Mouse (Mus musculus): ENCODE measurements around the gene Ccs.
"Not testable (repeated sequence)": the region's sequence is repeated elsewhere in the genome, so short reads cannot be mapped to it uniquely, and the experiment has no call there.

Ccs gene

DNA sequence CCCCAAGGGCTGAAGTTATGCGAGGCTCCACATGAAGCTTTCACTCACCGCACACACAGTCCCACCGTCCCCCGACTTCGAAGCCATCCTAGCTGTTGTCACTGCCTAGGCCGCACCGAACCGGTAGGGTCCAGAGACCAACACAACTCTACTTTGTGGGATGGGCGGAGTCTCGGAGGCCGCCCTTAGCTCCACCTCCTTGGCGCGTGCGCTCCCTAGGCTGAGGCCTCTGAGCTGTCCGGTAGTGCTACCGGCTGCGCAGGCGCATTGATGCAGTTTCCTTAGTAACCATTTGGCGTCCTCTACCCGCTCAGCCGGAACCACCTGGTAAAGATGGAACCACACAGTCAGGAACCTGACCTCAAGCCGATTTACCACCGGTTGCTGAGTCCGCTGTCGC, at the start of gene Ccs, which contains the start of gene Ccdc87:
Ccs (minus strand) TSS at position 184 of the 400 bp plus-strand sequence.
Ccdc87 (plus strand) TSS at position 218 of the 400 bp plus-strand sequence.
- in situ Hi-C loops (cut with MboI, MseI): loop anchor here (10.0 kb wide), 1 partner anchor 194 kb away; no protein-coding TSS in a partner anchor

DNA sequence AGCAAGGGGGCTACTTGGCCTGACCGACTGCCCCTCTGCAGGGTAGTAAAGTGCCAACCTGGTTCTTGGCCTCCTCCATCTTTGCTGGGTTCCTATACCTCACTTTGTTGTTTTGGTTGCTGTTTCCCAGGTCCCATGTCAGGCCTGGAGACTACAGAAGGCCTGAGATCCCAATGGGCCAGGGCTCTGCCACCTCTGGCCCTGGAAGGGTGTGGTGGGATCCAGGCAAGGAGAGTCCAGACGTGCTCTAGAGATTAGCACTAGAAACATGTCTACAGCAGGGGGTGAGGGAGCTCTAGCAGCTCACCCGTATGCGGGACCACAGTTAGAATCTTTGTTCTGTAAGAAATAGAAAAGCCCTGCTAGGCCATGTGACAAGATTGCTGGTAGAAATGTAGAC, 44.8 kb upstream of the Ccs start:
- in situ Hi-C loops (cut with MboI, MseI): no loop called here

DNA sequence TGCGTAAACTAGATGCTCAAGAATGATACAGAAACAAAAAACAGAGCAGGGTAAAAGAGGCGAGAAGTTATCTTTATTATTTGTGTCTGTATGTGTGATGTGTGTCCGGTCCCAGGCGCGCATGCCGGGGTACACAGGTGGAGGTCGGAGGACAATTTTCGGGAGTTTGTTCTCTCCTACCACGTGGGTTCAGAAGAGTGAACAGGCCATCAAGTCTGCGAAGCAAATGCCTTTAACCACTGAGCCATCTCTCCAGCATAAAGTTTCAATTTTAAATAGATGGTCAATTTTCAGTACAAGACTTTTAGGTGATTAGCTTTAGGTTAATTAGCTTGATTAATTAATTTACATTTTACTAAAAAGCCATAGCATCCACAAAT, 40.2 kb upstream of the Ccs start:
- in situ Hi-C loops (cut with MboI, MseI): no loop called here

DNA sequence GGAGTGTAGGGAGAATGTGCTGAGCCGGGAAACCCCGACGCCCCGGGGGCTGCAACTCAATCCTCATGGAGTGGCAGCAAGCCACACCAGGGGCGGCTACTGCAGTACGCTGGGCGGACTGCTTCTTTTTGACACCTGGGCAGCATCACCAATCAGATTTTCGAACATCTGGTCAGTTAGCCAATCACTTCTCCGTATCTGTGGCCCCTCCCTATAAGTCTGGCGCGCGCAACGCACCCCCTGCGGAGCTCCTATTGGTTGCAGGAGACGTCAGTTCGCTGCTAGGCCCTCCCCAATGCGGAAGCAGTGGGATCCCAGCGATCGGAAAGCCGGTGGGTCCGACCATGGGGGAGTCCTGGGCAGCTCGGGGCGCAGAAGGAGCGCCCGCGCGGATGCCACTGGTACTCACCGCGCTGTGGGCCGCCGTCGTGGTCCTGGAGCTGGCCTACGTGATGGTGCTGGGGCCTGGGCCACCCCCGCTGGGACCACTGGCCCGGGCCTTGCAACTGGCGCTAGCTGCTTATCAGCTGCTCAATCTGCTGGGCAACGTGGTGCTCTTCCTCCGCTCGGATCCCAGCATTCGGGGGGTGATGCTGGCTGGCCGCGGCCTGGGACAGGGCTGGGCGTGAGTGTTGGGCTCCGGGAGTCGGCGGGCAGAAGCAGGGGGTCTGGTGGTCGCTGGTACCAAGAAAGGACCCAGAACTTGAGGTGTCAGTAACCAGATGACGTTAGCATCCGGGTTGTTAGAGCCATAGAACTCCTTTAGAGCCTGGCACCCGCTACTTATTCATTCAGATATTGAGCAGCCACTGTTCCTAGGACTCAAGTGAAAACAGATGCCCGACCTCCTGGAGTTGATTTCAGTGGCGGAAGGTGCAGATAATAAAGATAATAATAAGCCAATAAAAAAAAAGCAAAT, 39.5 kb upstream of the Ccs start, which contains the start of gene Zdhhc24:
Zdhhc24 (plus strand) TSS at position 264 of the 919 bp plus-strand sequence.
- in situ Hi-C loops (cut with MboI, MseI): no loop called here

DNA sequence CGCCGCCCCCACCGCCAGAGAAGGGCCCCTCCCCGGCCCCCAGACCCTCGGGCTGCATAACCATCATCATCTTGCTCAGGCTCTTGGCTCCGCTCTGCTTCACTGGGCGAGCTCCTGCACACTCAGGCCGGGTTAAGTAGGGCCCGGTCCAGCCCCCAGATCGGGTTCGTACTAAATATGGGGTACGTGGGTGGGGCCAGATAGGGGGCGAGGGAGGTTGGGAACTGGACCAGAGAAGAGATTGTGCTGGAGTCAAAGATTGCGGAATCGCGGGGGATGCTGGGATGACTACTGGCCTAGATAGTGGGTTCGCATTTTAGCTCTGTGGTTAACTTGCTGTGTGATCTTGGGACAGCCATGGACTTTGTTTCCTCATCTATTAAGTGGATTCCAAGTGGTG, 38.7 kb upstream of the Ccs start, which contains the start of gene Actn3:
Actn3 (minus strand) TSS at position 125 of the 400 bp plus-strand sequence.
- in situ Hi-C loops (cut with MboI, MseI): no loop called here

DNA sequence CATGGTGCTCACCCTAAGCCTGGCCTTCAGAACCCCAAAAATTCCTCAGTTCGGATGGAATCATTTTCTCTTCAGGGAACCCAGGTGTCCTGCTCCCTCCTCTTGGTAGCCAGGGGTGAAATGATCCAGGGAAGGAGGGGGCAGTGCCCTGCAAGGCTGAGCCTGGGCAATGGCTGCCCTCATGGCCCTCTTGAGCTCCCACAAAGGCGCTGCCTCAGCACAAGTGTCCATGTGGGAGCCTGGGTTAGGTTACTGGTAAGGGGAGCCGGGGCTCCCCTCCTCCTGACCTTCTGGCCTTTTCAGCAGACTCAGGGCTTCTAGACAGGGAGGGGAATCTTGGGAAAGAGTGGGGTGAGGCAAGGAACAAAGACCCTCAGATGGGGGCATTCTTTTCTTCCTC, 37.6 kb upstream of the Ccs start:
- in situ Hi-C loops (cut with MboI, MseI): no loop called here

DNA sequence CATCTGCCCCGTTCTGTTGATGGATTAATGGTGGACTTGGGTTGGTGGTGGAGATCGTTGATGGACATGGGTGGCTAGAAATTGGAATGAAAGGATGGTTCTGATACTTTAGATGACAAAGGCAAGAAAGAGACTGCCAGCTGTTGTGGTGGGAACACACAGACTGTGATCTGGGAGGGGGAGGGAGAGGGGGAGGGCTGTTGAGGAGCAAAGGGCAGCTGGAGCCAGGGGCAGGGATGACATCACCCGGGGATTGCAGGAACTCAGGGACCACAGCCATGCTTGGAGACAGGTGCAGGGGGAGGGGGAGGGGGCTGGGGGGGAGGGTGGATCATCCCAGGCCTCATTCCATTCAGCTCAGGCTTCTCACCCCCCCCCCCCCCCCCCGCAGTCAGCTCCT, 37.1 kb upstream of the Ccs start:
- in situ Hi-C loops (cut with MboI, MseI): no loop called here

DNA sequence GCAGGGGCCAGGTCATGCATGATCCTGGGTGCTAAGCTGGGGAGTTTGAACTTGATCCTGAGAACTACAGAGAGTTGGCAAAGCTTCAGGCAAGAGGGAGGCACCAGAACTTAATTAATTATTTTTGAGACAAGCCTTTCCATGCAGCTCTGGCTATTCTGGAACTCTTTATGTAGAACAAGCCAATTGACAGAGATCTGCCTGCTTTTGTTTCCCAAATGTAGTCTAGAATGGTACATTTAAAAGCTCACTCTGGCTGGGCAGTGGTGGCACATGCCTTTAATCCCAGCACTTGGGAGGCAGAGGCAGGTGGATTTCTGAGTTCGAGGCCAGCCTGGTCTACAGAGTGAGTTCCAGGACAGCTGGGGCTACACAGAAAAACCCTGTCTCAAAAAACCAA, 35.5 kb upstream of the Ccs start:
- in situ Hi-C loops (cut with MboI, MseI): not testable (repeated sequence)

DNA sequence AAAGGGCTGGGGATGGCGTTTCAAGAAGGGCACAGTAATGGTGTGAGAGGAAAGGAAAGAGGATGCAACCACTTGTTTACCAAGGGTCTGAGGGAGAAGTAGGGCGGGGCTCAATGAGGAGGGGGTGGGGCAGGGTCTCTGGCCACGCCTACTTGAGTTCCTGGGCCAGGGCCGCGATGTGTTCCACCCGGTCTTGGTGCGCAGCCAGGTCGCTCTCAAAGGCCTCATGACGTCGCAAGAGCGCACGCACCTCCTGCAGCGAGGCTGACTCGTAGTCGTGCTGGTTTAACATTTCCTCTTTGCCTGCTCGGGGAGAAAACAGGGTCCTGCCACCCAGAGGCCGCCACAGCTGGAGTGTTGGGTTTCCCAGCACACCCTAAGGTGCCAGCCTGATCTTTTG, 26.0 kb upstream of the Ccs start:
- in situ Hi-C loops (cut with MboI, MseI): no loop called here

DNA sequence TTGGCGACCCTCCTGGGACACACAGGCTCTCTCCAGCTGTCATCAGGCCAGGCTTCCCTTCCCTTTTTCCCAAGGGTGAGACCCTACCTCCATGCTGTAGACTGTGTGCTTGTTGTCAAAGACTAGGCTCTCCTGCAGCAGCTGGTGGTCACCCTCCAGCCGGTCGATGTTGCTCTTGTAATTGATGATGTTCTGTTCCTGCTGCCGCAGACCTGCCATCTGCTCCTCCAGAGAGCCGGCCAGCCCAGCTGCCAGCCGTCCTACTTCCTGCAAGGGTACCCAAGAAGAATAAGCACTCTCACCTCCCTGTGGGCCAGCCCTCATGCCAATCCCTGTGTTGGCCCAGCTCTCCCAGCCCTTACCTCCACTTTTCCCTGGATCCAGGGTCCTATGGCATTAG, 23.9 kb upstream of the Ccs start:
- in situ Hi-C loops (cut with MboI, MseI): no loop called here

DNA sequence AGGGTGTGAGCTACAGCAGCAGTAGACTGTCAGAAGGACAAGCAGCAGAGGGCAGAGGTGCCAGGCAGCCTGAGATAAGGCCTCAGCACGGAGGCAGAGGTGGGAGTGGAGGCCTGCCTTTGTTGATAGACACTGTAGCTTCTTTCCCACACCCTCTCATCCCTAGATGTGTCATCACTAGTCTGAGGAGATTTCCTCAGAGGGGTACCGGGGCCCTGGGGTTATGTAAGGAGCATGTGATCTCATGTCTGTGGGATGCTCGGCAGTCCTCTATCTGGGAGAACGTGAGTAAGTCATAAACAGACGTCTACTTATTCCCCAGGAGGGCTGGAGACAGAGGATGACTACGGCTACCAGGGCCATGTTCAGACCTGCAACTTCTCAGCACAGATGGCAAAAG, 19.9 kb upstream of the Ccs start:
- in situ Hi-C loops (cut with MboI, MseI): no loop called here

DNA sequence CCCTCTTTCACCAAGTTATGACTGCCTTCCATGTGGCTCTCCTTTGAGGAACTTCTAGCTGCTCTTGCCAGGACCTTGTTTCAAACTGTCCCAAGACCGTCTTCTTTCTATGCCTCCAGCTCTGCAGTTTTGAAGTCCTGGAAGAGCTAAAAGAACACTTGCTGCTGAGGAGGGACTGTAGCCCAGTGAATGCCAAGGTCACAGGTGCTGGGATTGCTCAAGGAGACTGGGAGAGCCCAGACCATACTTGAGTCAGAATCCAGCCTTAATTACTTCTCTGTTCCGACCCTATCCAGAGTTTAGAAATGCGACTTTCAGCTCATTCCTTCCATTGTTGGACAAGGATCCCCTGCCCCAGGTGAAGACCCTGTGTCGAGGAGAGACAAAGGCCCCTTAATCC, 16.8 kb upstream of the Ccs start:
- in situ Hi-C loops (cut with MboI, MseI): no loop called here

DNA sequence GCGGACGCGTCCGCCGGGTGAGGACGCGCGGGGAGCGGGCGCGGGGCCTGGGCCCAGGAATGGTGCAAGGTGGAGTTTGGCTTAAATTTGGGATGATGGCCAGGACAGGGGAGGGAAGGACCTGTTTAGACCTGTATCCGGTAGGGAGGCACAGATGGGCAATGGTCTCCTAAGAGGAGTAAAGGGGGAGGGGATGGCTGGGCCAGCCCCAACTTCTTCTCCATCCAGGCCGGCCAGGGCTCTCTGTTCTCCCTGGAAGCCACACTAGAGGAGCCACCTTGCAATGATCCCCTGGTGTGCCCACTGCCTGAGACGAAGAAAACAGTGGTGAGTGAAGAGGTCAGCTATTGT, 16.3 kb upstream of the Ccs start:
- in situ Hi-C loops (cut with MboI, MseI): no loop called here

DNA sequence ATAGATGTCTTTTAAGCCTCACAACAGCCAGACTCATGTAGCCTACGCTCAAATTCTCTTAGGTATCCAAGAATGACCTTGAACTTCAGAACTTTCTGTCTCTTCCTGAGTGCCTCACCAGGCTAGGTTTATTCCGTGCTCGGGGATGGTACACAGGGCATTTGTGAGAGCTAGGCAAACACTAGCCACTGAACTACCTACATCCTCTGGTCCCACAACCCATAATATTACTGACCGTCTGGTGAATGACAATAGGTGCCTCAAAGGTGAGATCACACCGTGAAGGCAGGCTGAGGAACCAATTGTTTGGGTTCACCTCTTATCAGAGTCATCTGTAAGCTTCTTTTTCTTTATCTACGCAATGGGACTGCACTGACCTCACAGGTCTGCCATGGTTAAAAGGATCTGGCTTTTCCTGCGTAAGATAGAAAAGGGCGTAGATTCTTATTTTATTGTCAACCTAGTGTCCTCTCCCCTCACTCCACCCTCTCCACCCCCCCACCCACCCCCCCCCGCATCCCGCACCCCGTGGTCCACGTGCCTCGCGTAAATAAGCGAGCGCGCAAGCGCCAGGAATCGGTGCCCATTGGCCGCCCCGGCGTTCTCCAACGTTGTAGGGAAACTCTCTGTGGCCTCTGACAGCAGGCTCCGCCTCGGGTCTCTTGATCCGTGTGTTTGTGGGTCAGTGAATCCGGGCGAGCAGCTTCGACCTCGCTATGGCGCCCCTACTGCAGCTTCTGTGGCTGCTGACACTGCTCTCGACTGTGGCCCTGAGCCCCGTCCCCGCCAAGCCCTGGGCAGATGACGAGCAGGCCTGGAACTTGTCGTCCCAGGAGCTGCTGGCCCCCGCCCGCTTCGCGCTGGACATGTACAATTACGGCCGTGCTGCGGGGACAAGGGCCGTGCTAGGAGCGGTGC, 15.7 kb upstream of the Ccs start, which contains the start of gene Ctsf:
Ctsf (plus strand) TSS at position 579 of the 918 bp plus-strand sequence.
- in situ Hi-C loops (cut with MboI, MseI): no loop called here

DNA sequence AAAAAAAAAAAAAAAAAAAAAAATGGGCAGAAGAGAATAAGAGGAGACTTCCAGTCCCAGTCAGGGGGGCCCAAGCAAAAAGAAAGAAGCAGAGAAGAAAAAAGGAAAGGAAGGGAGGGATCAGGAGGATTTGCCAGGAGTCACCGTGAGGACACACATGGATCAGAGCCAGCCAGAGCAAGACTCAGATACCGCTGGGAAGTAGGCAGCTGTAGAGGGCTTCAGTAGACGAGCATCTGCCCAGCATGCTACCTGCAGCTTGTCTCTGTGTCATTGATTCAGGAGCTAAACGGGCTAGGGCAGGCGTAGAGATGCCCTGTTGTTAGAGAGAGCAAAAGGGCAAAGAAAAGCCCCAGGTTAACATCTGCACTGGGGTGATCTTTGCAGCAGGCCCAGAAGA, 11.1 kb upstream of the Ccs start:
- in situ Hi-C loops (cut with MboI, MseI): no loop called here

DNA sequence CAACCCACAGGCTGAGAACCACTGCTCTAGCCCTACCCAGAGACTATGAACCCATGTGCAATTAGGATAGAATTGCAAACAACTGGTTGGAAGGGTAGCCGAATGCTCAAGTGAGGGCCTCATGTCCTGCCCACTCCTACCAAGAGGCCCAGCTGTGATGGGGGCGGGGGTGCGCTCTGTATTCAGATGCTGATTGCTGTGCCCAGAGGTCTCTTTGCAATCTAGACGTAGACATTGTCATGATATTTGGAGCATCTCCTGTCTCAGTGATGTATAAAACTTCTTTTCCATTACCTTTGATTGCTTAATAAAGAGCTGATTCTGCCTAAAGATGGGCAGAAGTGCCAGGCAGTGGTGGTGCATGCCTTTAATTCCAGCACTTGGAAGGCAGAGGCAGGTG, 10.7 kb upstream of the Ccs start:
- in situ Hi-C loops (cut with MboI, MseI): no loop called here

DNA sequence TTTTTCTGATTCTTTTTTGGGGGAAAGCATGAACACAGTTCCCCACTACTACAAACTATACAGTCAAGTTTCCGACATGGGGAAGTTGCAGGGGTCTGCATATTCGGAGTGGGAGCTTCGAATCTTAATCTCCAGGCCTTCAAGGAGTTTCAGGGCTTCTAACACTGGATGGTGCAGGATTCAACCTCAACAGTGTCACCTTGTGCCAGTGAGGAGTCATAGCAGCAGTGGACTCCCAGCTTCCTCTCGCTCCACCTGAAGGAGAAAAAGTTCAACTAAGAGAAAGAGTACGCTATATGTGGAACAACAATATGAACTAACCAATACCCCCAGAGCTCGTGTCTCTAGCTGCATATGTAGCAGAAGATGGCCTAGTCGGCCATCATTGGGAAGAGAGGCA, 8.4 kb upstream of the Ccs start:
- in situ Hi-C loops (cut with MboI, MseI): no loop called here

DNA sequence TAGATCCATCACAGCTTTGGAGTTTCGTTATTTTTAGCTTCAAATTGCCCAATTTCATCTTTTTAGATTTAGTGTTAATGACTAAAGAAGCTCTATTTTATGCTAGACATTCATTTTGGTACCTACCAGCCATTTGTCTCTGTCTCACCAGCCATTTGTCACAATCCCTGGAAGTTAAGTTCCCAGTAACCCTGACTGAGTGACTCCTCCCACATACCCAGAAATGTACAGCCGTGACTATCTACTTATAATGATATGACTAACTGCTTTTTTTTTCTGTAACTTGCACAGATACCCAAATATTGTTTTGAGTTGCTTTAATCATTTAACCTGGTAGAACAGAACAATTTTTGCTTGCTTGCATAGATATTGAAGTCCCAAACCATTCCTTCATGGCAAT, 6.7 kb upstream of the Ccs start:
- in situ Hi-C loops (cut with MboI, MseI): no loop called here

DNA sequence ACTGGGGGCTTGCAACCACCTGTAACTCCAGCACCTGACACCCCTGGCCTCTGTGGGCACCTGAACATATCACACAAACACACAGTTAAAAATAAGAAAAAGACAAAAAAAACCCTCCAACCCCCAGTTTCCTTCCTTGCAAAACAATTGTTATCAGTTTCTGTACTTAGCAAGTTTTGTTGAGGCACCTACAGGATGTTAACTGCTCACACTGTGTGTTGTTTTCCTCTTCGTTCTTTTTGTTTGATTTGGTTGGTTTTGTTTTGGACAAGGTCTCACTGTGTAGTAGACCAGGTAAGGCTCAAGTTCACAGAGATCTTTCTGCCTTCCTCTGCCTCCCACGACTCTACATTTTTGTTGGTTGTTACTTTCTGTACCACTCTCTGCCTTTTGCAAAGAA, 3.5 kb upstream of the Ccs start:
- in situ Hi-C loops (cut with MboI, MseI): no loop called here

DNA sequence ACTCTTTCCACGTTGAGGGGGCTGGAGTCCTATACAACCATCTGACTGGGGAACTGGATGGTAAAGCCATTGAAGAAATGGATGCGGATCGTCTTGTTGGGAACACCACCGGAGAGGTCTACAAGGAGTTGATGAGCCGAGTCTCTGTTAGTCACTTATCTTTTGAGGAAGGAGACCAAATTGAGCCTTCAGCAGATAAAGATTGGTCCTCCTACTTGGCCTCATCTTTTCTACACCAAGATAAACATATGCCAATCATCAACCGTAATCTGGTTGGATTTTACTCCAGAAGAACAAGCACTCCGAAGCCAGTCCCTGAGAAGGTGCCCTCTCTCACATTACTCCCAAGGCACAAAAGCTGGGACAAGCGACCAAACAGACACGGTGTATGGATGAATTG, 1.7 kb upstream of the Ccs start:
- in situ Hi-C loops (cut with MboI, MseI): no loop called here

DNA sequence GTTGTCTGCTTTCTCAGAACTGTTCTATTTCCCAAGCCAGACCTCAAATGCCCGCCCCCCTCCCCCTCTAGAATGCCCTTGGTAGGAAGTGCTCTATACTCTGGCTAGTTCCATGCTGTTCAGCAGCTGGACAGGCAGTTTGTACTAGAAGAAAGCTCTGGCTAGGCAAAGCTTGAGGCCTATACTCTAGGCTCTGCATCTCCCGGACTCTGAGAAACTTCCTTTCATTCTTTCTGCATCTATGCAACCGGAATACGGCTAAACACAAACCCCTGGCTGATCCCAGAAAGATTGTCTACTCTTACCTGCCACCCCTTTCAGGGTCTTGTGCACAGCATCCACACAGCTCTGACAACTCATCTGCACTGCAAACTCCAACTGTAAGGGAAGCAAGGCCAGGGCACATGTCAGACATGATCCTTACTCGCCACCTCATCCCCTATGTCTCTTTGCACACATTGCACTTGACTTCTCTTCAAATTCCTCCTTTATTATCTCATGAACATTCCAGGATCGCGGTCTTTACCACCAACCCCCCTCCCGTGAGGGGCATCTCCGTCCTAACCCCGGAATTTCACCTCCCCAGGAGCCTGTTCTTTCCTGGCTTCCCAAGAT, 499 bp downstream of the Ccs start:
- in situ Hi-C loops (cut with MboI, MseI): loop anchor here (10.0 kb wide), 1 partner anchor 194 kb away; no protein-coding TSS in a partner anchor

DNA sequence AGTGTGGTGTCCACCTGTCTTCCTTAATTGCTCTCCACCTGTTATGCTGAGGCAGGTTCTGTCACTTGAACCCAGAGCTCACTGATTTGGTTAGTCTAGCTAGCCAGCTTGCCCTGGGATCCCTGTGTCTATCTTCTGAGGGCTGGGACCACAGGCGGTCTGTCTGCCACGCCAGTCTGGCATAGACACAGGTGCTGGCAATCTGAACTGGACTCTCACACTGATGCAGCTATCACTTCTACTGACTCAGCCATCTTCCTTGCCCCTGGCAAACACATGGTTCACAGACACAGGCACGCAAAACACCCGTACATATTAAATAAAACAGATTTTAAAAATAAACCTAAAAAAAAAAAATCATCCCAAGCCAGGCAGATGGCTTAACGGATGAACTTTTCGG, 2.1 kb downstream of the Ccs start:
- in situ Hi-C loops (cut with MboI, MseI): loop anchor here (10.0 kb wide), 1 partner anchor 192 kb away; no protein-coding TSS in a partner anchor
